Mouse (Mus musculus): Measurements from ENCODE around the gene Polr3gl.

DNA sequence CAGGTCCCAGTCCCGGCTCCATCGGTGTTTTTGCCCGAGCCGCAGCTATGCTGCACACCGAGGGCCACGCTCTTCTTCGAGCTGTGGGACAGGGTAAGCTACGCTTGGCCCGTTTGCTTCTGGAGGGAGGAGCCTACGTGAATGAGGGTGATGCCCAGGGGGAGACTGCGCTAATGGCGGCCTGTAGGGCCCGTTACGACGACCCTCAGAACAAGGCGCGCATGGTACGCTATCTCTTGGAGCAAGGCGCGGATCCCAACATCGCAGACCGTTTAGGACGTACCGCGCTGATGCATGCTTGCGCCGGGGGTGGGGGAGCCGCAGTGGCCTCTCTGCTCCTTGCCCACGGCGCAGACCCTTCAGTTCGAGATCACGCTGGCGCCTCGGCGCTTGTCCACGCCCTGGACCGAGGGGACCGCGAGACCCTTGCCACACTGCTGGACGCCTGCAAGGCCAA lies 3.5 kb upstream of the Polr3gl start:
- TF ChIP-seq CTCF (IDR thresholded peaks at IDR 0.05; ENCODE audit: low read depth) = no peak
- no peak for TF ChIP-seq EP300 (IDR thresholded peaks at IDR 0.05; ENCODE audit: low read depth)
